Mouse (Mus musculus): ENCODE data around the gene Dcun1d4. TPM values are rescaled to one million over a fixed set of nuclear protein-coding genes. Genes with fewer than 3 reads are reported as not detected.

The Dcun1d4 gene
- polyA plus RNA-seq, 1 experiment = 67.5 TPM

- DNase-seq (ENCODE audit: extremely low spot score in 1 of 2, low spot score in 1 of 2) = peak in 1 of 2 experiments; percentile 53
These were observed 16.6 kb downstream of the Dcun1d4 start for GRCm38 (mm10) chr5:73497401-73497800.

DNA sequence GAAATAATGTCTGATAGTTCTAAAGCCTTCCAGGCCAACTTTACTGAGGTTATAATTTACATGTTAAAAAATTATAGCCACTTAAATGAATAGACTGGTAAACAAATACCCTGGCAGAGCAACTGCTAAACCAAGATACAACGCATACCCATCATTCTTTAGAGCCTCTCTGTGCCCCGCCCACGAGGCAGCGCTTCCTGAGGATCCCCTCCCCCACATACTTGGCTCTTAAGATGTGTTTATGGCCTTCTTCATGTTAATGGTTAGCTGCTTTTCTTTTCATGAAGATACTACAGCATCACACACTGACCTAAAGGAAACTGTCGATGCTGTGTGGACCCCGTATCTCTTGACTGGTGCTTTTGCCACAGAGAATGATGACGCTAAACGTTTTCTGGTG is 17.8 kb downstream of the Dcun1d4 start:
- no peak for DNase-seq (ENCODE audit: extremely low spot score in 1 of 2, low spot score in 1 of 2)

DNA sequence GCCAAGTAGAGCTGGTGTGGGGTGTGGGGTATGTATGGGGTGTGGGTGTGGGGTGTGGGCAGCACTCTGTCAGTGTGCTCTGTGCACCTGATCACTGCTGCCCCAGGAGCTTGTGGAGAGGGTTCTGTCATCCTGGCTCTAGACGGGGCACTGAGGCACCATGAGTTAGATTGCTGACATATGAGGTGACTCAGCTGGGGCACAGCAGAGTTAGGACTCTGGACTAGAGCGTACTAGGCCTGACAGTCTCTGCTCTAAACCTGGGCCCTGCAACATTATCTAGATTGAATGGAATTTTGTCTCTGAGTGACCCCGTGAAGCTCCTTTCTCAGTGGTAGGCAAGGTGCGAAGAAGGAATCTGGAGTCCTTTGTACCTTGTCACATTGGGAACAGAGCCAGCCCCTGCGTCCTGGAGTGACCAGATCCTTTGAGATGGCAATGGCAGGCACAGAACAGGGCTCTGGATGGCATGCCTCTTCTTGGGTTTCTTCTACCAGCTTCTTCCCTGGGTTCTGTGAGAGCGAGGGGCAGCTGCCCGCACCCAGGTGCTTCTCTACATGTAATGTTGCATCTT is 20.2 kb downstream of the Dcun1d4 start:
- no peak for DNase-seq (ENCODE audit: extremely low spot score in 1 of 2, low spot score in 1 of 2)

GRCm38 (mm10) chr5:73502422-73502821 is 21.6 kb downstream of the Dcun1d4 start:
- DNase-seq (ENCODE audit: extremely low spot score in 1 of 2, low spot score in 1 of 2) = no peak

DNA sequence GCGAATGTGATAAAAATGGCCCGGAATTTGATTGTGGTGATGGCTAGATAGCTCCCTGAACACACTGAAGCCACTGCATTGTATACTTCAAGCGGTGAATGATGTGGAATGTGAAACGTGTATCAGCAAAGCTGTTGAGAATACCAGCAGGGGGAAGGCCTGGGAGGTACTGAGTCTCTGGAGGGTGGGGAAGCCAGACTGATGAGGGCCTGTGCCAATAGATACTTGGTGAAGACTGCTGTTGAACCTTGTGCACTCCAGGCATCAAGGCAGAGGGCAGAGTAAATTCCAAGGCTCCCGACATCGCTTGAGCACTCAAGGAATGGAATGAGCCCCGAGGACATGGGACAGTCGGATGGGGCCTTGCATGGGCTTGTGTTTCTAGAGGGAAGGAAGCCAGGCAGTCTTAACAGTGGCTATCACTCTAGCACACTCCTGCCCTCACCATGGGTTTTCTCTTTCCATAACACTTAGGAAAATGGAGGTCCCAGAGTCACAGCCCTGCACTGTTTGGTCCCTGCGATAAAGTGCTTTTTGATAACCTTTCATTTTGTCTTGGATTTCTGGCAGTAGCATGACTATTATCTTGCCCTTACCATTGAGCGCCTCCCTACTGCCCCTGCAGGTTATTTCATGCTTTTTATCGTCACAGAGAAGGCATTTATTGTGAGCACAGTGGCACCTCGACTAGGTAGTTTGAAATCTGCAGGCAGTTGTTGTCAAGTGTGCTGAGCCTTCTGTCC is 22.4 kb downstream of the Dcun1d4 start:
- DNase-seq (ENCODE audit: extremely low spot score in 1 of 2, low spot score in 1 of 2) = no peak

- DNase-seq (ENCODE audit: extremely low spot score in 1 of 2, low spot score in 1 of 2) = no peak
These were observed 30.3 kb downstream of the Dcun1d4 start for GRCm38 (mm10) chr5:73511074-73511473.

DNA sequence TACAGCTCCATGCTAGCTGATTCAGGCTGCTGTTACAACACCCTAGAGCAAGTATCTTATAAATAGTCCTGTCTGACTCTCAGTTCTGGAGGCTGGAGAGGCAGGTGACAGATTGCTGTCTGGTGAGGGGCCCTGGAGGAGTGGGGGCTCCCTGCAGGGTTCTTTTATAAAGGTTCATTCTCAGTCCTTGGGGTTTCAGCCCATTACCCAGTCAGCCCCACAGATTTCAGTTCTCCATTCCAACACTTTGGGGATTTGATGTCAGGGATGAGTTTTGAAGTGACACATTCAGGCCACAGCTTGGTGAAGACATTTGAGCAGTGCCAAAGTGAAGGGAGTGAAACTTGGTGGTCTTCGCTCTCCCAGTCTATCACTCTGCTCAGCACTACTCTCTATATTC is 31.4 kb downstream of the Dcun1d4 start:
- no peak for DNase-seq (ENCODE audit: extremely low spot score in 1 of 2, low spot score in 1 of 2)

DNA sequence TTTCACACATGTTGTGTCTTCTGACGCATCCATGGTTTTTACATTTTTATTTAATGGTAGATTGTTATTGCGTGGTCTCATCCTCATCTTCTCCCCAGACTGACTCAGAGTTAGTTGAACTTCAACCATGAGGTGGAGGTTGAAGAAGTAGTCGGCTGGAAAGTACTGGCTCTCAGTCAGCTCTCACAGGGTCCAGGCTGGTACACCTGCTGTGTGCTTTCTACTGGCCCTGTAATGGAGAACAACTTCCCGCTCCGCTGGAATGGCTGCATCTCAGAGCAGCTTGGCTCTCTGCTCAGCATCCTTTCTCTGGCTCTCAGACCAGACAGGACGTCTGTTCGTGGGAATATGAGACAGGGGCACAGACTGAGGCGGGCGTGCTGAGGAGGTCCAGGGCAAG is 31.9 kb downstream of the Dcun1d4 start:
- no peak for DNase-seq (ENCODE audit: extremely low spot score in 1 of 2, low spot score in 1 of 2)

GRCm38 (mm10) chr5:73514202-73514601 is 33.4 kb downstream of the Dcun1d4 start:
- no peak for DNase-seq (ENCODE audit: extremely low spot score in 1 of 2, low spot score in 1 of 2)

DNA sequence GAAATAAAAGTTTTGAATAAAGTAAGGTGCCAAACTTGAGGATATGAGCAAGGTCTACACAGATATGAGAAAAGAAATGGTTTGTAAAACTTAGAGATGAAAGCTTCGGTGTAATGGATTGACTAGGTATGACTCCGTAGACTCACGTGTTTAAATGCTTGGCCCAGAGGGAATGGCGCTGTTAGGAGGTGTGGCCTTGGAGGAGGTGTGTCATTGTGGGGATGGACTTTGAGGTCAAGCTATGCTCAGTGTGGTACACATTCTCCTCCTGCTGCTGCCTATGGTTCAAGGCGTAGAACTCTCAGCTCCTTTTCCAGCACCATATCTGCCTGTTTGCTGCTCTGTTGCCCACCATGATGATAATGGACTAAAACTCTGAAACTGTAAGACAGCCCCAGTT is 36.5 kb downstream of the Dcun1d4 start:
- no peak for DNase-seq (ENCODE audit: extremely low spot score in 1 of 2, low spot score in 1 of 2)

GRCm38 (mm10) chr5:73518424-73519211 is 37.8 kb downstream of the Dcun1d4 start:
- DNase-seq (ENCODE audit: extremely low spot score in 1 of 2, low spot score in 1 of 2) = no peak

GRCm38 (mm10) chr5:73520787-73521186 is 40.0 kb downstream of the Dcun1d4 start:
- no peak for DNase-seq (ENCODE audit: extremely low spot score in 1 of 2, low spot score in 1 of 2)

DNA sequence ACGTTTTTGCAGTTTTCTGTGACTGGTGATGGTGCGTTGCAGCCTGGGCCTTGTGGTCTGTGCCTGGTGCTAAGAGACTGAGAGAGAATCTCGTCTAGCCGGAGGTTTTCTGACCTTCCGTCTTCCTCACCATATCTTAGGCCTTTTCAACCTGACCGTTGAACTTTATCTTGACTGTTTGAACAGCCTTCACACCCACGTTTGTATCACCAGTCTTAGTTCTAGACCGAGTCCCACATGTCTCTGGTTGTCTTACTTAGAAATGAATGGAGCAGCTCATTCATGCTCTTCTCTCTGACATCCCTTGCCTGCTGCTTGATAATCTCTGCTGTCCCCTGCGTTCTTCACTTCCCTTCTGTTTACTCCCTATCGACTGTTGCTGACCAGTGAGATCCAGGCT is 42.4 kb downstream of the Dcun1d4 start:
- no peak for DNase-seq (ENCODE audit: extremely low spot score in 1 of 2, low spot score in 1 of 2)

DNA sequence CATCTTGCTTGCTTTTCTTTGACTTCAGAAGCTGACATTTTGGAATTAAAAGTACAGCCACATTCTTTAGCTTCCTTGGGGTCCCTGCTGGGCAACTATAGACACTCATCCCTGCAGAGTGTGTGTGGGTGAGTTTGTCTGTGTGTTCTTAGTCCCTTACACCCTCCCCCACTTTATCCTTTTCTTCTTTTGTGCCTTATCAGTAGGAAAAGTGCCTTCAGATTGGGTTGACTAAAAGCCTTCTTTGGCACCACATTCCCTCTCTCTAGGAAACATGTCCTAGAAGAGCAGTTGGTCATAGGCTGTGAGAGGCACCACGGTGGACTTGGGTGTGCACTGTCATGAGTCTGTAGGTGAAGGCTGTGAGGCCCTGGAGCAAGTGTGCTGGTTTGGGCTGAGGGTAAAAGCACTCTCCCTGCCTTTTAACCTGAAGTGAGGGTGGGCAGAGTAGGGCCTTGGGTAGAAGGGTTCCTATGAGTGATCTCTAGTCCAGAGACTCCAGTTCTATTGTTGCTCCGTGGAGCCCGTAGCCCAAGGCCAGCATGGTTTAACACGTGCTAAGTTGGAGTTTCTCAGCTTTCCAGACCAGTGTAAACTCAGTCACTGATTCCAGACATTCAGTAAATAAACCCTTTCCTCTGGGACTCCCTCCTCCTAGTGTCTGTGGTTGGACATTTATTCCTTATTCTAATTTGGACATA is 43.6 kb downstream of the Dcun1d4 start:
- DNase-seq (ENCODE audit: extremely low spot score in 1 of 2, low spot score in 1 of 2) = no peak

- no peak for DNase-seq (ENCODE audit: extremely low spot score in 1 of 2, low spot score in 1 of 2)
These were observed 51.4 kb downstream of the Dcun1d4 start for GRCm38 (mm10) chr5:73532222-73532621.

DNA sequence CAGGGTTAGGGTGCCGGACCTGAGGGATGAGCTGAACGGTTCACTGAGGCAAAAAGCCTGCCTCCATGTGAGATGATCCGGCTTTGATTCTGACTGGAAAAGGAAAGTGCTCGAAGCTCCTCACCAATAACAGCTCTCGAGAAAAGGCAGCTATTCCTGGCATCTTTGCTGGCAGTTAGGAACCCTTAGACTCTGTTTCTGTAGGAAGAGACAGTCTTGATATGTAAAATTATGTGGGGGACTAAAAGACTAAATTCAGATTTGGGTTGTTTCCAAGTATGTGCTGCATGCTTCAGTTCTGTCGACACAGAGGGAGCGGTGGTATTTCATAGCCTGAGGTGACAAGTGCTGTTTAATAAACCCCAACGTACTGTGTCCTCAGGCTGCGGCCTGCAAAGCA is 52.1 kb downstream of the Dcun1d4 start:
- peak; percentile 41 to 44 for DNase-seq (ENCODE audit: extremely low spot score in 1 of 2, low spot score in 1 of 2)

DNA sequence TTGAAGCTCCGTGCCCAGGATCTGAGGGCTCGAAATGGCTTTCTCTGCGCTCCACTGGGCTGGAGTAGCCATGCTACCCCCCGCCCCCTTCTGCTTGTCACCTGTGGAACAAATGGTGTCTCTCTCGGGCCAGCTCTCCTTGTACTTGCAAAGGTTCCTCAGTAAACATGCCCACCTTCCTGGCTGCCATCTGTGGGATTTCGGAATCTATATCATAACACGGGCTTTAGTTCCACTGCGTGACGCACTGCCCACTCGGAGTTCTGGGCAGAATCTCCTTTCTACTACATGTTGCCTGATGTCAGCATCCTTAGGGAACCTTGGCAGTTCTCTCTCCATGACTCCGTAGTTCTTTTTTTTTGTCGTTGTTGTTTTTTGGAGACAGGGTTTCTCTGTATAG is 56.9 kb downstream of the Dcun1d4 start:
- peak in 1 of 2 experiments; percentile 34 for DNase-seq (ENCODE audit: extremely low spot score in 1 of 2, low spot score in 1 of 2)

GRCm38 (mm10) chr5:73538586-73539298 is 57.9 kb downstream of the Dcun1d4 start:
- no peak for DNase-seq (ENCODE audit: extremely low spot score in 1 of 2, low spot score in 1 of 2)

DNA sequence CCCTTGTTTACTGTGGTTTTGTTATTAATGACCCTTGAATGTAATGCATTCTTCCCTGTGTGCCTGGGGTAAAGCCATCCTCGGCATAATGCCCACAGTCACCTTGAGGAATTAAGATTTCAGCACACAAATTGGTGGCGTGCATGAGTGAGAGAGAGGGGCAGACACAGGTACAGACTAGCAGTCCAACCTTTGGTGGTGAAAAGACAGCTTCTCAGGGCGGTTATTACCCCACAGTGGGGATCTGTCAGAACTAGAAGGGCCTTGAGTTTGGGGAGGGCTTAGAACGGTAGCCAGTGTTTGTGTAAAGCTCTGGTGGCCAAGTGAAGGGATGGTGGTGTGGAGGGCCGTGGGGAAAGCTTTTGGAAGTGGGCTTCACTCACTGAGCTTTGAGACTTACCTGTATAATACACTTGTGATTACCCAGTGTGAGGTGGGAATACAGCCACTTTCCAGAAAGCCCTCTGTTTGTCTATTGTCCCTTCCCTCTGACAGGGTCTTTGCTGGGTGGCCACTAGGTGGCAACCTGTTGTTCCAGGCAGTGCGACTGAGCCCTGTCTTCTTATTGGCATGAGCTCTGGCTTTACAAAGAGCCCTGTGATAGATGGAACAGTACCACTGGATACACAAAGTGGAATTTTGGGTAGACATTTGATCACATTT is 59.2 kb downstream of the Dcun1d4 start:
- peak in 1 of 2 experiments; percentile 70 for DNase-seq (ENCODE audit: extremely low spot score in 1 of 2, low spot score in 1 of 2)

- no peak for DNase-seq (ENCODE audit: extremely low spot score in 1 of 2, low spot score in 1 of 2)
These were observed 59.7 kb downstream of the Dcun1d4 start for GRCm38 (mm10) chr5:73540511-73540871.

All from frontal cortex, adult 2 months (tissue).